Mouse (Mus musculus) megakaryocyte, embryonic 14.5 days (primary cell): ENCODE measurements around the gene Tmcc3.

ENCODE experiments used
- FLI1 ChIP-seq: IDR thresholded peaks from 2 replicates; pipeline ENCODE4 v1.6.1; 2012; ENCODE audit warnings: low read length, inconsistent platforms, mixed read lengths
- GATA1 ChIP-seq: IDR thresholded peaks from 3 replicates; pipeline ENCODE4 v1.6.1; 2012; ENCODE audit warnings: mixed read lengths, low read length, inconsistent platforms, borderline replicate concordance

DNA sequence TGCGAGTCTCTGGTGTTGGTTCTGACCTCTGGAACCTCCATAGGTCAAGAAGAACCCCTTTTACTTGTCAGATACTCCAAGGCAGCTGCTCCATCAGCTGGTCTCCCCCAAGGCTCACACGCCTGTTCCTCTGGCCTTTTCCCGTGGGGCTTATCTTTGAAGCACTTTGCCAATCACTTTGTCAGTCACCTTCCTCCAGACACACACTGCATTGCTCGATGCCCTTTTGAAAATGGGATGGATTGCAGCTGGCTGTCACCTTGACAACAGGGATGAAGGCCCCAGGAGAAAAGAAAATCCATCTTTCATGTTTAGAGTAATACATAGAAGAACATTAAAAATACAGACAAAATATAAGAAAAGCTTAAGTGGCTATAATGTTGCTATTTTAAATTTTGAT is 65.2 kb downstream of the Tmcc3 start:
- TF ChIP-seq FLI1, result no peak
- TF ChIP-seq GATA1, result no peak
